Mouse (Mus musculus) myocyte (in vitro differentiated cells): ENCODE results near the gene Rpgrip1l.

Experiments used
- CEBPB ChIP-seq: IDR thresholded peaks from 2 replicates; pipeline ENCODE4 v1.6.1; 2011; ENCODE audit warnings: mild to moderate bottlenecking, moderate library complexity; ENCODE audit not compliant: poor library complexity, insufficient read depth, severe bottlenecking
- E2F4 ChIP-seq: IDR thresholded peaks from one replicate; pipeline ENCODE4 v1.6.1; 2011; ENCODE audit warnings: mild to moderate bottlenecking, control low read depth, moderate library complexity; ENCODE audit not compliant: insufficient read depth
- MAX ChIP-seq: IDR thresholded peaks from one replicate; pipeline ENCODE4 v1.6.1; 2011; ENCODE audit warnings: low read depth, mild to moderate bottlenecking, control low read depth
- MYOD1 ChIP-seq, 3 experiments: IDR thresholded peaks; one replicate each; pipeline ENCODE4 v1.6.1; 2011; ENCODE audit warnings: control low read depth in 2 of 3, low read depth in 2 of 3, mild to moderate bottlenecking in 2 of 3, moderate library complexity in 1 of 3; ENCODE audit not compliant: insufficient read length in 2 of 3, control insufficient read depth in 1 of 3
- POLR2A ChIP-seq: IDR thresholded peaks from one replicate; pipeline ENCODE4 v1.6.1; 2011; ENCODE audit warnings: low read depth, mild to moderate bottlenecking, control low read depth, moderate library complexity; ENCODE audit not compliant: insufficient read length
- POLR2AphosphoS2 ChIP-seq: IDR thresholded peaks from one replicate; pipeline ENCODE4 v1.6.1; 2011; ENCODE audit warnings: low read depth, control low read depth; ENCODE audit not compliant: insufficient read length
- SRF ChIP-seq: IDR thresholded peaks from one replicate; pipeline ENCODE4 v1.6.1; 2011; ENCODE audit warnings: low read depth; ENCODE audit not compliant: control insufficient read depth, insufficient read length
- TCF12 ChIP-seq: IDR thresholded peaks from one replicate; pipeline ENCODE4 v1.6.1; 2011; ENCODE audit warnings: mild to moderate bottlenecking, control low read depth; ENCODE audit not compliant: poor library complexity, insufficient read depth, severe bottlenecking
- TCF3 ChIP-seq: IDR thresholded peaks from one replicate; pipeline ENCODE4 v1.6.1; 2011; ENCODE audit warnings: low read depth, control low read depth; ENCODE audit not compliant: insufficient read length
- USF1 ChIP-seq: IDR thresholded peaks from one replicate; pipeline ENCODE4 v1.6.1; 2011; ENCODE audit warnings: low read depth, mild to moderate bottlenecking, control low read depth, moderate library complexity

GRCm38 (mm10) chr8:91350628-91351027 is 37.6 kb upstream of the Rpgrip1l start:
- TF ChIP-seq CEBPB = no peak
- TF ChIP-seq E2F4 = no peak
- no peak for TF ChIP-seq POLR2A
- TF ChIP-seq TCF12 = no peak
- no peak for TF ChIP-seq MAX
- no peak for TF ChIP-seq POLR2AphosphoS2
- no peak for TF ChIP-seq USF1
- no peak for TF ChIP-seq TCF3
- TF ChIP-seq SRF = no peak
- TF ChIP-seq MYOD1 (IDR thresholded peaks at IDR 0.05; ENCODE audit: control insufficient read depth in 1 of 3, insufficient read length in 2 of 3, low read depth in 2 of 3) = peak in 2 of 3 experiments; percentile 15 to 38
